Mouse (Mus musculus) midbrain, embryonic 14.5 days (tissue): Measurements from ENCODE around the gene Crtap. TPM values are rescaled to one million over a fixed set of nuclear protein-coding genes. Genes with fewer than 3 reads are reported as not detected.
"Not testable (repeated sequence)": the region's sequence is repeated elsewhere in the genome, so short reads cannot be mapped to it uniquely, and the experiment has no call there.

Source experiments
- ATAC-seq: fragments of 200-750 bp; cut with Nextera tagmentation; 2 replicates; pipeline ENCODE4 v1.8.0; 2017; ENCODE audit warnings: moderate number of reproducible peaks, moderate library complexity; ENCODE audit not compliant: low FRiP score, low TSS enrichment
- DNase-seq: peaks from one replicate; pipeline ENCODE4 v3.0.0-alpha.2; 2015
- H3K27ac ChIP-seq: fragments of 300-500 bp; sonication (generic); replicated peaks from 2 replicates; pipeline ENCODE4 v1.5.1; 2014; ENCODE audit warnings: mild to moderate bottlenecking, low read depth, low read length, moderate library complexity
- H3K27me3 ChIP-seq: fragments of 300-500 bp; sonication (generic); 2 replicates; pipeline ENCODE4 v1.6.1; 2014; ENCODE audit warnings: low read length, control low read depth, mixed read lengths; ENCODE audit not compliant: control insufficient read depth, insufficient read depth
- H3K36me3 ChIP-seq: fragments of 300-500 bp; sonication (generic); 2 replicates; pipeline ENCODE4 v1.6.1; 2014; ENCODE audit warnings: low read length, control low read depth; ENCODE audit not compliant: control insufficient read depth, insufficient read depth
- H3K4me1 ChIP-seq: fragments of 300-500 bp; sonication (generic); 2 replicates; pipeline ENCODE4 v1.6.1; 2014; ENCODE audit warnings: mild to moderate bottlenecking, antibody characterized with exemption, low read length, control low read depth; ENCODE audit not compliant: control insufficient read depth, insufficient read depth
- H3K4me2 ChIP-seq: fragments of 300-500 bp; sonication (generic); 2 replicates; pipeline ENCODE4 v1.6.1; 2014; ENCODE audit warnings: mild to moderate bottlenecking, low read length, moderate library complexity
- H3K4me3 ChIP-seq: fragments of 300-500 bp; sonication (generic); replicated peaks from 2 replicates; pipeline ENCODE4 v1.5.1; 2014; ENCODE audit warnings: low read depth, low read length
- H3K9ac ChIP-seq: fragments of 300-500 bp; sonication (generic); replicated peaks from 2 replicates; pipeline ENCODE4 v1.6.1; 2014; ENCODE audit warnings: mild to moderate bottlenecking, low read length, moderate library complexity
- H3K9me3 ChIP-seq: fragments of 300-500 bp; sonication (generic); 2 replicates; pipeline ENCODE4 v1.6.1; 2016; ENCODE audit warnings: low read length, control low read depth, mixed read lengths; ENCODE audit not compliant: control insufficient read depth
- WGBS: fragments of 180-500 bp; shearing (Covaris S2); extraction: QIAGEN DNeasy Blood & Tissue Kit; methylation state at CpG from one replicate; pipeline ENCODE4 v1.1.7; 2014; 5-methylcytosine and 5-hydroxymethylcytosine counted together
- polyA plus RNA-seq: library from polyadenylated mRNA; unstranded; fragments of >200 nt; fragmentation: Nextera tagmentation; extraction: Ambion mirVana; gene quantifications from 2 replicates; pipeline ENCODE4 v1.2.1, GENCODE M21; 2014

Gene Crtap
- polyA plus RNA-seq, 1 experiment from 2014 or later: 23.8 TPM

DNA sequence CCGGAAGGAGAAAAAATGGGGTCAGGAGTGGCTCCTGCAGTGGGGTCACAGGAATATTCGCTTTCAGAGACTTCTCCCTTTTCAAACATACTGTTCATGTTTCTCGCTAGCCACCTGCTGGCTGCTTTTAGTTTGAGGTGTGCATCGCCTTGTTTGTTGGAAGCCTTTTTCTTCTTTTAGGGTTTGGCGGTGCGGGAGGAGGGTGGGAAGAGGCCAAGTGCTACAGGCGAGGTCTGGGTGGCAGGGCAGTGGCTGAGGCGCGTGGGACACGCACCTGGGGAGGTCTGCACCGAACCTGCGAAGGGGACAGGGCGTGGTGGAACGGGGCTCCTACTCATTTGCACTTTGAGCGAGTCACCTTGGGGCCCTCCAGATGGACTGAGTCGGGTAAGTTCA, 11.2 kb upstream of the Crtap start:
- H3K4me3 ChIP-seq: peak overlapping the region; percentile 84
- H3K4me1 ChIP-seq: 0 out of 2 replicates have a peak, but pooled peaks cover 6% of the 10 kb centered on the region
- H3K9me3 ChIP-seq: 0 out of 2 replicates have a peak, but pooled peaks cover 9% of the 10 kb centered on the region
- ATAC-seq (no peak), DNase-seq (peak; percentile 74)
- peak overlapping the region; percentile 81 for H3K4me2 ChIP-seq
- H3K27ac ChIP-seq: peak overlapping the region; percentile 80
- 5% methylated on average over 16 of the region's 16 CpGs for WGBS
- H3K9ac ChIP-seq: peak overlapping the region; percentile 68
- no peaks in the 10 kb centered on the region for H3K27me3 ChIP-seq
- peaks cover 17% of the 10 kb centered on the region for H3K36me3 ChIP-seq

DNA sequence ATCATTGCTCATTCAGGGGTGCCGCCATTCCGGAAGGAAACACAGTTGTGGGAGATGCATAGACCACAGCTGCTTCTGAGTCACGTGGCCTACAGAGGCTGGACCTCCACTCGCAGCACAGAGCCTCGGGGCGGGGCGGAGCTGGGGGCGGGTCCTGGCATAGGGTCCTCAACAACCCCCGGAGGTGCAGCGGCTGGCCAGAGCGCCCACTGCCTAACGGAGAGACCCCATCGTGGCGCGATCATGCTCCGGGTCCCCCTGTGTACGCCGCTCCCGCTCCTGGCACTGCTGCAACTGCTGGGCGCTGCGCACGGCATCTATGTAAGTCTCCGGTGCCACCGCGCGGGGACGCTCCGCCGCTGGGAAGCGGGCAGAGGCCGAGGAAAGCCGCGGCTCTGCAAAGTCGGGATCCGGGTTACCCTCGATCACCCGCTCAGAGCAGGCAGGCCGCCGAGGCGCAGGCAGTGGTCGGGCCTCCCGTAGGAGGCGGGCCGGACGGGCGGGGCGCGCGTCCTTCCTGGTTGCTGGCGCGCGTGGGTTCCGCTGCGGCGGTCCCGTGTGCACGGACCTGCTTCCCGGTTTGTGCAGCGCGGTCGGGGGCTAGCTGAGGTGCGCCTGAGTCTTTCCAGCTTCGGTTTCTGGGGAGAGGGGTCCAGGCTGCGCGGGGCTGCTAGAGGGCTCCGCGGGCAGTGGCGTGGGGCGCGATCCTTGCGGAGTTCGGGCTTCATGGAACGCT, 10.6 kb upstream of the Crtap start, which contains the start of the genes Glb1 and Tmppe:
Glb1 (plus strand) TSS at position 128 of the 736 bp plus-strand sequence.
Tmppe (plus strand) TSS at position 157 of the 736 bp plus-strand sequence.
- no peaks in the 10 kb centered on the region for H3K27me3 ChIP-seq
- ATAC-seq (peak; percentile 96), DNase-seq (peak; percentile 91)
- H3K27ac ChIP-seq: peak within 1 kb of the TSS; percentile 80
- peak within 1 kb of the TSS; percentile 84 for H3K4me3 ChIP-seq
- H3K9me3 ChIP-seq: 0 out of 2 replicates have a peak, but pooled peaks cover 9% of the 10 kb centered on the region
- H3K4me2 ChIP-seq: peak within 1 kb of the TSS; percentile 81
- under 1% methylated on average over 73 of the region's 73 CpGs for WGBS
- H3K36me3 ChIP-seq: peaks cover 14% of the 10 kb centered on the region
- H3K4me1 ChIP-seq: 0 out of 2 replicates have a peak, but pooled peaks cover 6% of the 10 kb centered on the region
- H3K9ac ChIP-seq: peak within 1 kb of the TSS; percentile 68

DNA sequence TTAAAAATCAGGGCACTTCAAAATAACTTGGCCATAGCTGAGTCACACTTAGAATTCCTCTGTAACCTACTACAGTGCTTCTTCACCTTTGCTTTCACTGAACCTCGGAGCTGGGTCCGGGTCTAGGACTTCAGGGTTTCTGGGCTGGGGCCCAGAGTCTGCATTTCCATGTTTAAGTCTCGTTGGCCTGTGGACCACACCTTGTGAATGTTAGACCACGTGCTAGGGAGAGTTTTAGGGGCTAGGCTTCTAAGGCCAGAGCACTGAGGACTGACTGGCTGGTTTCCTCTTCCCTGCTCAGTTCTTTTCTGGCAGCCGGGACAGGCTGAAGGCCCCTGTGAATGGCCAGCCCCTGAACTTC, 10.1 kb upstream of the Crtap start:
- Histone ChIP-seq H3K4me2 (peak overlapping the region; percentile 81), H3K36me3 (peaks cover 12% of the 10 kb centered on the region), H3K27ac (peak overlapping the region; percentile 80; the same call in 1 of the 2 replicates), H3K4me1 (0 out of 2 replicates have a peak, but pooled peaks cover 6% of the 10 kb centered on the region), H3K9ac (peak overlapping the region; percentile 68; the same call in 1 of the 2 replicates), H3K4me3 (peak overlapping the region; percentile 84), H3K9me3 (0 out of 2 replicates have a peak, but pooled peaks cover 9% of the 10 kb centered on the region), H3K27me3 (no peaks in the 10 kb centered on the region)
- DNase-seq (no peak), ATAC-seq (peak; percentile 37; the same call in 1 of the 2 replicates)
- 17% methylated on average over 5 of the region's 5 CpGs for WGBS

DNA sequence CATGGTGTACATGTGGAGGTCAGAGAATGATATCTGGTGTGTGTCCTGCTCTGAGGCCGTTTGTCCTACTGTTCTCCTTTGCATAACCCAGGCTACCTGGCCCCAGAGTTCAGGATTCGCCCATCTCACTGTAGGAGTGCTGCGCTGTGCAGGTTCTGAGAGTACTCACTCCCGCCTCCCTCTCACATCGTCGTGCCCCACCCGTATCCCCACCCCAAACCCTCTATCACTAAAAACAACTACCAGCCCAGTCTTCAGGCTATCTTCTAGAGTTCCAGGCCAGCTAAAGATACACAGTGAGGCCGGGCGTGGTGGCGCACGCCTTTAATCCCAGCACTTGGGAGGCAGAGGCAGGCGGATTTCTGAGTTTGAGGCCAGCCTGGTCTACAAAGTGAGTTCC, 9.2 kb upstream of the Crtap start:
- 0 out of 2 replicates have a peak, but pooled peaks cover 3% of the 10 kb centered on the region for H3K9me3 ChIP-seq
- H3K4me1 ChIP-seq: 0 out of 2 replicates have a peak, but pooled peaks cover 6% of the 10 kb centered on the region
- no peak overlapping the region for H3K4me2 ChIP-seq
- H3K9ac ChIP-seq: no peak overlapping the region
- H3K27ac ChIP-seq: no peak overlapping the region
- H3K36me3 ChIP-seq: peaks cover 3% of the 10 kb centered on the region; the same call in 1 of the 2 replicates
- 92% methylated on average over 12 of the region's 12 CpGs for WGBS
- no peak for ATAC-seq
- H3K4me3 ChIP-seq: no peak overlapping the region
- DNase-seq: no peak
- no peaks in the 10 kb centered on the region for H3K27me3 ChIP-seq

DNA sequence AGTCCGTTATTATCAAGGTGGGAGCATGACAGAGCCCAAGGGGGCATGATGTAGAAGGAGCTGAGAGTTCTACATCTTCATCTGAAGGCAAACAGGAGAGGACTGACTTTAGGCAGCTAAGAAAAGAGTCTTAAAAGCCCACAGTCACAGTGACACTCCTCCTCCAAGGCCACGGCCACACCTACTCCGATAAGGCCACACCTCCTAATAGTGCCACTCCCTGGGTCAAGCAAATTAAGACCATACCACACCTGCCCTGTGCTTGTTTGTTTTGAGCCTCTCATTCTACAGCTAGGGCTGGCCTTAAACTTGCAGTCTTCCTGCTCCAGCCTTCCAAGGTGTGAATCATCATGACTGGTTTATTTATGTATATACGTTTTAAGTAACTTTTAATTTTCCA, 4.8 kb upstream of the Crtap start:
- 88% methylated on average over 4 of the region's 4 CpGs for WGBS
- H3K27ac ChIP-seq: no peak overlapping the region
- ATAC-seq: no peak
- H3K36me3 ChIP-seq: no peaks in the 10 kb centered on the region
- no peak for DNase-seq
- no peaks in the 10 kb centered on the region for H3K9me3 ChIP-seq
- H3K27me3 ChIP-seq: no peaks in the 10 kb centered on the region
- H3K4me3 ChIP-seq: no peak overlapping the region
- H3K9ac ChIP-seq: no peak overlapping the region
- H3K4me2 ChIP-seq: no peak overlapping the region
- no peaks in the 10 kb centered on the region for H3K4me1 ChIP-seq

DNA sequence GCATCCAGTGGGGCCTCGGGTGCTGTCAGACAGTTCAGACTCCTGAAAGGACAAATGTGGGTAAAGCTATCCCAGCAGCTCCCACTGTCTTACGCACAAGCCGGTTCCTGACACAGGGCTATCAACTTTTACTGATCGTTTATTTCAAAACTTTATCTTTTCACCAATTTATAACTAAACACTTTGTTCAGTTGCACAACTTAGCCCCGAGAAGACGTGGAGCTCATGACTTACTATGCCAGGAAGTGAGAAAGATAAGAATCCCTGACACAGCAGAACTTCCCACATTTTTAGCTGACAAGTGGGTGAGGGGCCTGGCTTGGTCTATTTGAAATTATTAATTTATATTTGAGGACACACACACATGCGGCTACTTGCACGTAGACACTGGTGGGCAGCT, 4.2 kb upstream of the Crtap start:
- no peaks in the 10 kb centered on the region for H3K36me3 ChIP-seq
- ATAC-seq (no peak), DNase-seq (no peak)
- WGBS: 90% methylated on average over 8 of the region's 8 CpGs
- H3K9me3 ChIP-seq: no peaks in the 10 kb centered on the region
- no peaks in the 10 kb centered on the region for H3K27me3 ChIP-seq
- no peak overlapping the region for H3K4me2 ChIP-seq
- H3K4me3 ChIP-seq: no peak overlapping the region
- no peak overlapping the region for H3K27ac ChIP-seq
- no peaks in the 10 kb centered on the region for H3K4me1 ChIP-seq
- H3K9ac ChIP-seq: no peak overlapping the region

DNA sequence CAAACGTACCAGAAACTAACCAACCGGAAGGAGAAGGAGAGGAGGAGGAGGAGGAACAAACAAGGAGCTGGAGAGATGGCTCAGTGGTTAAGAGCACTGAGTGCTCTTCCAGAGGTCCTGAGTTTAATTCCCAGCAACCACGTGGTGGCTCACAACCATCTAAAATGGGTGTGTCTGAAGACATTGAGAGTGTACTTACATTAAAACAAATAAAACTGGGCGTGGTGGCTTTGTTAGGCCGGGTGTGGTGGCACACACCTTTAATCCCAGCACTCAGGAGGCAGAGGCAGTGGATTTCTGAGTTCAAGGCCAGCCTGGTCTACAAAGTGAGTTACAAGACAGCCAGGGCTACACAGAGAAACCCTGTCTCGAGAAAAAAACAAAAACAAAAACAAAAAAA, 3.7 kb upstream of the Crtap start:
- not testable (repeated sequence) for H3K9me3 ChIP-seq, DNase-seq, H3K27me3 ChIP-seq, H3K4me3 ChIP-seq, H3K36me3 ChIP-seq, H3K4me1 ChIP-seq, H3K27ac ChIP-seq, H3K4me2 ChIP-seq, H3K9ac ChIP-seq, ATAC-seq
- 68% methylated on average over 6 of the region's 6 CpGs for WGBS

DNA sequence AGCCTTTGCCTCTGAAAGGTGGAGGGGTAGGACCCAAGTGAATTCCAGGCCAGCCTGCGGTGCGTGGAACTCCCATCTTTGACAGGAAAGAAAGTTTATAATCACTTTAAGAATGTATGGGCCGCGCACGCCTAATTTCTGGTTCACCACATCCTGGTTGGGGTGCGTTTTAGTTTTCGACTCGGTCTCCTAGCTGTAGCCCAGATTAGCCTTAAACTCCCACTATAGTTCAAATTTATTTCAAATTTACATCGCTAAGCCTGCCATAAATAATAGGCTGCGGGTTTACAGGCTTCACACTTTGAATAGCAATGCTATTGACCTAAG, 237 bp upstream of the Crtap start:
- Histone ChIP-seq H3K27ac (no peak overlapping the region), H3K4me3 (peak overlapping the region; percentile 71), H3K4me1 (no peaks in the 10 kb centered on the region), H3K27me3 (no peaks in the 10 kb centered on the region), H3K36me3 (no peaks in the 10 kb centered on the region), H3K4me2 (peak overlapping the region; percentile 93), H3K9ac (peak overlapping the region; percentile 72), H3K9me3 (no peaks in the 10 kb centered on the region)
- DNase-seq: no peak
- ATAC-seq: no peak
- WGBS: 6% methylated on average over 10 of the region's 10 CpGs
